8 mouse cellular contexts compared by ENCODE assay signal in the genomic region with DNA sequence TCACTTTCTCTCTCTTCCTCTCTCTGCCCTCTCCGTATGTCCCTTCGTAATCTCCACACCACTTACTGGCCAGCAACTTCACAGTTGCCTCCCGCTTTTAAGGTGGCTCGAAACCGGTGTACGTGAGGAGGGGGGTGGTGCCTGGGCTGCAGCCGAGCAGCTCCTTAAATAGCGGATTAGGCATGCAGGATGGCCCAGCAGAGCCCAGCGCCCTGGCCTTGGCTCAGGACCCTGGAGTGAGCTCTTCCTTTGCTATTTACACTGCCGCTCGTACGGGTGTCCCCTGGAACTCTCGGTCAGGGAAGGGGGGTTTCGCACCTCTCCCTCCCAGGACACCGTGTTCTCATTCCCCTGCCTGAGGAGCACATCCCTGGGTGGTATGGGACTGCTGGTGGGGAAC. TPM values are rescaled to one million over a fixed set of nuclear protein-coding genes. Genes with fewer than 3 reads are reported as not detected.
DNase-seq lines count a peak whose midpoint lies in the region; ATAC-seq and TF ChIP-seq lines count a peak whose summit lies in the region.

Gene Car14, minus strand, starts transcription at position 124 of the 400 bp plus-strand sequence.

- ATAC-seq in heart, embryonic 16.5 days (replicated peaks; ENCODE audit: extremely low read depth, insufficient read depth, low FRiP score), result peak; percentile 74
- ATAC-seq in neural tube, embryonic 11.5 days (ENCODE audit: insufficient read depth, low FRiP score, low TSS enrichment), result peak; percentile 49

- no peaks in the 10 kb centered on the region for H3K27me3 ChIP-seq in heart, embryonic 16.5 days (ENCODE audit: control insufficient read depth, insufficient read depth, low read length)
- no peaks in the 10 kb centered on the region for H3K27me3 ChIP-seq in neural tube, embryonic 11.5 days (ENCODE audit: control insufficient read depth, insufficient read depth, low read length)

- no peaks in the 10 kb centered on the region for H3K36me3 ChIP-seq in heart, embryonic 16.5 days (ENCODE audit: control insufficient read depth, insufficient read depth)
- no peaks in the 10 kb centered on the region for H3K36me3 ChIP-seq in neural tube, embryonic 11.5 days (ENCODE audit: control insufficient read depth, insufficient read depth, low read length)

- WGBS in heart, embryonic 16.5 days, result 3% methylated on average over 15 of the region's 15 CpGs
- WGBS in neural tube, embryonic 11.5 days, result 2% methylated on average over 15 of the region's 15 CpGs

- H3K4me2 ChIP-seq in heart, embryonic 16.5 days (ENCODE audit: low read depth, low read length), result peak within 1 kb of the TSS; percentile 80
- H3K4me2 ChIP-seq in neural tube, embryonic 11.5 days (ENCODE audit: low read depth), result peak within 1 kb of the TSS; percentile 61

- DNase-seq in layer of hippocampus, adult 8-10 months (ENCODE audit: low spot score in 2 of 2), result no peak
- no peak for DNase-seq in layer of hippocampus, adult 18-20 months (ENCODE audit: low spot score in 2 of 2)
- peak; percentile 62 to 82 for DNase-seq in kidney, postnatal 25 days
- DNase-seq in neural tube, embryonic 11.5 days (ENCODE audit: low spot score), result peak; percentile 64
- DNase-seq in right cerebral cortex, postnatal 4 days, result no peak
- no peak for DNase-seq in adrenal gland, postnatal 25 days

- H3K9ac ChIP-seq in heart, embryonic 16.5 days (ENCODE audit: low read length), result peak within 1 kb of the TSS; percentile 80
- H3K9ac ChIP-seq in neural tube, embryonic 11.5 days (ENCODE audit: low read length), result peak within 1 kb of the TSS; percentile 50

- no peak for TF ChIP-seq CTCF in embryonic fibroblast, embryonic 13.5 days (IDR thresholded peaks at IDR 0.05; ENCODE audit: borderline replicate concordance, insufficient read depth, low read length)

- no peak for TF ChIP-seq POLR2A in embryonic fibroblast, embryonic 13.5 days (IDR thresholded peaks at IDR 0.05; ENCODE audit: low read depth, low read length)

- H3K9me3 ChIP-seq in heart, embryonic 16.5 days (replicated peaks; ENCODE audit: control insufficient read depth, low read length), result no peaks in the 10 kb centered on the region
- H3K9me3 ChIP-seq in neural tube, embryonic 11.5 days (ENCODE audit: control insufficient read depth, low read length), result no peaks in the 10 kb centered on the region

- peak within 1 kb of the TSS; percentile 17 for H3K4me3 ChIP-seq in embryonic fibroblast, embryonic 13.5 days (ENCODE audit: insufficient read depth, low read length)
- H3K4me3 ChIP-seq in heart, embryonic 16.5 days (ENCODE audit: low read length), result peak within 1 kb of the TSS; percentile 58
- H3K4me3 ChIP-seq in neural tube, embryonic 11.5 days (ENCODE audit: low read depth, low read length), result peak within 1 kb of the TSS; percentile 26

- no peaks in the 10 kb centered on the region for H3K4me1 ChIP-seq in embryonic fibroblast, embryonic 13.5 days (ENCODE audit: control insufficient read depth, insufficient read depth, low read length)
- H3K4me1 ChIP-seq in heart, embryonic 16.5 days (ENCODE audit: control insufficient read depth, insufficient read depth, low read length), result peaks cover 40% of the 10 kb centered on the region
- peaks cover 13% of the 10 kb centered on the region for H3K4me1 ChIP-seq in neural tube, embryonic 11.5 days (ENCODE audit: control insufficient read depth, insufficient read depth, low read length)

- H3K27ac ChIP-seq in embryonic fibroblast, embryonic 13.5 days (ENCODE audit: insufficient read depth, low read length), result no peak within 1 kb of the TSS
- H3K27ac ChIP-seq in heart, embryonic 16.5 days (ENCODE audit: low read length), result peak within 1 kb of the TSS; percentile 86
- peak within 1 kb of the TSS; percentile 60 for H3K27ac ChIP-seq in neural tube, embryonic 11.5 days (ENCODE audit: low read depth, low read length)

RNA-seq across cellular contexts. Expression of gene Car14, which starts in this region (rescaled TPM):
- 10 to 100 TPM in 3 of 4 experiments, 1 to 10 TPM in 1; 9.8 to 14.4 (median 11.1) TPM for total RNA-seq in layer of hippocampus, adult 8-10 months (2022)
- total RNA-seq in layer of hippocampus, adult 18-20 months (2021), result 10 to 100 TPM in 1 of 2 experiments, 1 to 10 TPM in 1; 9.9 to 10.8 TPM
- not detected in 2 replicates for polyA plus RNA-seq in embryonic fibroblast, embryonic 13.5 days (2011; ENCODE audit: insufficient read length, low read depth, missing spikeins)
- 73.4 and 78.2 TPM in 2 replicates for polyA plus RNA-seq in heart, embryonic 16.5 days (2015; fragmentation: Nextera tagmentation; extraction: Ambion mirVana)
- polyA plus RNA-seq in neural tube, embryonic 11.5 days (2014; fragmentation: Nextera tagmentation; extraction: Ambion mirVana), result 35.7 and 36.5 TPM in 2 replicates
- 2.7 and 5.7 TPM in 2 replicates for total RNA-seq in adrenal gland, postnatal 25 days (2021)

Comparison
In these comparisons a context has a peak if more than half of its experiments do, and no peak if none do; other contexts are left out.
1. RNA of gene Car14 (polyA plus RNA-seq): 73.4 to 78.2 TPM in heart, embryonic 16.5 days and 35.7 to 36.5 TPM in neural tube, embryonic 11.5 days; not detected in embryonic fibroblast, embryonic 13.5 days; every median in the first group is over 10 times any median in the second.
2. DNase-seq: peak in kidney, postnatal 25 days (2 of 2) and neural tube, embryonic 11.5 days (single experiment); none in layer of hippocampus, adult 8-10 months (0 of 2), layer of hippocampus, adult 18-20 months (0 of 2), right cerebral cortex, postnatal 4 days (single experiment) and adrenal gland, postnatal 25 days (single experiment).
3. Peak in every context shown above with its lines, with median percentiles within 50 percentile points of each other: H3K4me3 ChIP-seq.